Mouse (Mus musculus): Measurements from ENCODE around the gene Ndrg2.

DNA sequence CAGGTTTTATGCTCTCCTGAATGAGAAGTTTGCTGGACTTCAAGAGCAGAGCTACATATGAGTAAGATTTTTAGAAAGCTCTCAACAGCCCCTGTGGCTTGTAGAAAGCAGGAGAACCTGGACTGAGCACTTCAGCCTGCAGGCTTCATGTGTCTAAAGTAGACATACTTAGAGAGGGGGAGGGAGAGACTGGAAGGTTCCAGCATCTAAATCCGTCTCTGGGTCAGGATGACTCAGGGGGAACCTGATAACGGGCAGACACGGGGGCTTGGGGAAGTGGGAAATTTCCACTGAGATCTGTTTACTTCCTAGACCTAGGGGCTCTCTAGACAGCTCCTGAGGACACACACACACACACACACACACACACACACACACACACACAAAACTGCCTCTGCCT, 1.1 kb upstream of the Ndrg2 start:
- TF ChIP-seq ZNF384 (IDR thresholded peaks at IDR 0.05; ENCODE audit: low read depth, low read length): no peak
- no peak for TF ChIP-seq ZC3H11A (IDR thresholded peaks at IDR 0.05; ENCODE audit: borderline replicate concordance, low read depth, low read length)
- TF ChIP-seq MAFK (IDR thresholded peaks at IDR 0.05; ENCODE audit: insufficient read depth, low read depth, low read length): no peak
- TF ChIP-seq HCFC1 (IDR thresholded peaks at IDR 0.05; ENCODE audit: borderline replicate concordance, insufficient read depth, low read length): no peak
